Mouse (Mus musculus) cerebellum, adult 8-10 months (tissue): Measurements from ENCODE around the gene Mmp23.
A peak's percentile ranks its signal among the peaks of the same experiment; 100 is the strongest.
"Not testable (repeated sequence)": the region's sequence is repeated elsewhere in the genome, so short reads cannot be mapped to it uniquely, and the experiment has no call there.

Experiments used
- DNase-seq: peaks from one replicate; pipeline ENCODE4 v3.0.0; 2022

Gene Mmp23

DNA sequence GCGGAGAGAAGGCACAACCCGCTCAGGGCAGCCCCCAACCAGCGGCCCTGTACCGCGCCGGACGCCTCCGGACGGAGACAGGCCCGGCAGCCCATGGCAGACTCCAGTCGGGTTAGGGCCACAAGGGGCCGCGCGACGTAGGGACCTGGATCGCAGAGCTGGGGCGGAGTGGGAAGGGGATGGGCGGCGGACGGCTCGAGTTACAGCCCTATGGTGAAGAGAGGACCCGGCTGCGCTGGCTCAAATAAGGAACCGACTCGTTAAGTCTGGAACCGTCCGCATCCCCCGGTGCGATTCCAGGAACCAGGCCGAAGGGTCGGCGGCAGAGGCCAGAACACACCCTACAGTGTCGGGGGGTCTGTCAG, at the start of gene Mmp23:
Mmp23 (minus strand) TSS at position 299 of the 365 bp plus-strand sequence.
- no peak for DNase-seq

DNA sequence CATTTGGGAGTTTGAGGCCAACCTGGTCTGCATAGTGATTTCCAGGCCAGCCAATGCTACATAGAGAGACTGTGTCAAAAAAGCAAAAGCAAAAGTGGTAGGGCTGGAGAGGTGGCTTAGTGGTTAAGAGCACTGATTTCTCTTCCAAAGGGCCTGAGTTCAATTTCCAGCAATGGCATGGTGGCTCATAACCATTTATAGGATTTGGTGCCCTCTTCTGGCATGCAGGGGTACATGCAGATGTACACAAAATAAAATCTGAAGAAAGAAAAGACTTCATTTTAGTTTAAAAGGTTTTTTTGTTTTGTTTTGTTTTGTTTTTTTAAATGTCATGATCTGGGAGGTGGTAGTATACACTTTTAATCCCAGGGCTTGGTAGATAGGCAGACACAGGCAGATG, 47.2 kb upstream of the Mmp23 start:
- no peak for DNase-seq

DNA sequence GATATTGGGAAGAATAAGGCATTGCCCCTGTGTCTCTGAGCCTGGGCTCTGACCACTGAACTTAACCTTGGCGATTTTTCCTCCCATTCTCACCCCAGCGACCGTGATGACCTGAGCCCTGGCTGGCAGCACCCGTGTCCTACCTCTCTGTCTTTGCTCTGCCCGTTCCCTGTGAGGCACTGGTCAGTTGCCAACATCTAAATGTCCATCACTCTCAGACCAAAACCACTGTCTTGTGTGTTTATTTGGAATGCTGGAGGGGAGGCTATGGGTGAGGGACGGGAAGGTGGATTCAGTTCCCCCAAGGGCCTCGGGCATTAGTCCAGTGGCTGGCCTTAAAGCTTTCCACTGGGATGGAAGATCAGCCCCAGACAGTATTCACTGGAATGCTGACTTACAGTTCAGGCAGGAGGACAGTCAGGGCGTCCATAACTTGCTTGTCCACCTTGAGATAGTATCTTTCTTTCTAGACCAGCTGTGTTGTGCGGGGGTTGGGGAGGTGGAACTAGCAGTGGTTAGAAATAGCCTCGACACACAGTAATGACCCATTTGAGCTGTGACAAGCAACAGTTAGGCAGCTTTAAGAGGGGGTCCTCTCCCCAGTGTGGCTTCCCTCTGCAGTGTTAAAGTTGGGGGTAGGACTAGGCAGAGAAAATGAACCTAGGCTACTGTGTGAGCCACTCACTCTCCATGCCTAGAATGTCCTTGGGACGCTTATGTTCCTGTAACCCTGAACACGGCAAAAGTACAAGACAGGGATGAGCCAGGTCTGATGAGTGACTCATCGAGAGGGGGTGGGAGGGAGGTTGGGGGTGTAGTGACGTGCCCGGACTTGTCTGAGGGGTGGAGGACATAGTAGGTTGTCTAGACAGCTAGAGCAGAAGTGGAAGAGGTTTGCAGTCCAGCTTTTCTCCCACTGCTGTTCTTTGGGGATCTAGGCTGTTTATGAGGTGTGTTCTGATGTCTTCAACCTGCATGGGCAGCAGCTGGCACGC, 43.4 kb upstream of the Mmp23 start:
- peak; percentile 52 for DNase-seq

DNA sequence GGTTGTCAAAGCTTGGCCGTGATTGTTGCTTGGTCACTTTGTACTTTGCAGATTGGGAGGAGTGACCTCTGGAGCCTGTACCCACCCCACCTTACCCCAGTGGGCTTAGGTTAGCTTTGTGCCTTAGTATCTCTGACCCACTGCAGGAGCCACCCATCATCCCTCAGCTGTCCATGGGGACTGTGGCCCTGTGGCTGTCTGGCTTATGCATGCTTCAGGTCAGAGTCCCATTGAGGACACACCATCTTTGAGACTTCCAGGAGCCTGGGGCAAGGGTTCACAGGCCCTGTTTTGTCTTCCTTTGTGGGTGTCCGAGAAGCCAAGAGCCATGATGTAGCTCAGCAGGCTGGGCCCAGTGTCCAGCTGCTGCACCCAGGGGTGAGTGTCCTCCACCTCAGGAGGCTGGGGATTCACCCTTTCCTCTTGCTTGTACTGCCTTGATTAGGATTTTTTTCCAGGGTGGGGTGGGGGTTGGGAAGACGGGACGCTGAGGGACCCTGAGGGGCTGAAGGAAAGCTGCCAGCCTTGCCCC, 42.4 kb upstream of the Mmp23 start:
- DNase-seq: peak; percentile 45

DNA sequence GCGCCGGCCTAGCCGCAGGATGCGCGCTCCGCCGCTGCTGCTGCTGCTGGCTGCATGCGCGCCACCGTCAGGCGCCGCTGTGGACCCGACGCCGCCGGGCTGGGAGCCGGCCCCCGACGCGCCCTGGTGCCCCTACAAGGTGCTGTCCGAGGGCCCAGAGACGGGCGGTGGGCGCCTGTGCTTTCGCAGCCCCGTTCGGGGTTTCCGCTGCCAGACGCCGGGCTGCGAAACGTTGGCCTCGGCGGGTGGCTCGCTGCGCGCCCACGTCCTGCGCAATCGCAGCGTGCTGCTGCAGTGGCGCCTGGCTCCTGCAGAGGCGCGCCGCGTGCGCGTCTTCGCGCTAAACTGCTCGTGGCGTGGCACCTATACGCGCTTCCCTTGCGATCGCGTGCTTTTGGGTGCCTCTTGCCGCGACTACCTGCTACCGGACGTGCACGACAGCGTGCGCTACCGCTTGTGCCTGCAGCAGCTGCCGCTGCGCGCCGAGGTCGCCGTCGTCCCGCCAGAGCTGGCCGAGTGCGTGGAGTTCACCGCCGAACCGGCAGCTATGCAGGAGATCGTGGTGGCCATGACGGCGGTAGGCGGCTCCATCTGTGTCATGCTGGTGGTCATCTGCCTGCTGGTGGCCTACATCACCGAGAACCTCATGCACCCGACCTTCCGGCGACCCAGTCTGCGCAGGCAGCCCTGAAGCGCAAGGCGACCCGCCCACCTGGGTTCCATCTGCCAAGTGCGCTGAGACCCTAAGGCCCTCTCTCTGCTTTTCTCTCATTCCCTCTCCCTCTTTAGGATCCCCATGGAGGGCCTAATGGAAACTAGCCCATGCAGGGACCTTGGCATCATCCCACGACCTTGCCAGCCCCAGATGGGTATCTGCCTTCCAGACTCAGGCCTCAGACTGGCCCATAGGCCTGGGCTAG, 41.6 kb upstream of the Mmp23 start:
- DNase-seq: peak; percentile 72

DNA sequence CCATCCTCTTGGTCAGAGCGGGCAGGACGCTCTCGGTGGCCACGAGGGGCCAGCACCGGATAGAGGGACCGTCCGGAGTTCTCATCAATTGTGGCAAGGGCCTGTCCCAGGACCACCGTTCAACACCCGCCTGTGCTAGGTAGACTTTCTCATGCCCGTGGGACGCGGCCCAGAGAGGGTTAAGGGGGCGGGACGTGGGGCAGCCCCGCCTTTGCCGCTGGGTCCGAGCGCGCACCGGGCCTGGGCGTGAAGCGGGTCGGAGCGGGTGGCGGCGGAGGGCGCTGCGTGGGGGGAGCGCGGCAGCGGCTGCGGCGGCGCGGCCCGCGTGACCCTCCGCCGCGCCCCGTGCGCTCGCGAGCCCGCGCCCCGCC, 40.9 kb upstream of the Mmp23 start, which contains the start of gene Fndc10:
Fndc10 (plus strand) TSS at position 232 of the 371 bp plus-strand sequence.
- peak; percentile 88 for DNase-seq

DNA sequence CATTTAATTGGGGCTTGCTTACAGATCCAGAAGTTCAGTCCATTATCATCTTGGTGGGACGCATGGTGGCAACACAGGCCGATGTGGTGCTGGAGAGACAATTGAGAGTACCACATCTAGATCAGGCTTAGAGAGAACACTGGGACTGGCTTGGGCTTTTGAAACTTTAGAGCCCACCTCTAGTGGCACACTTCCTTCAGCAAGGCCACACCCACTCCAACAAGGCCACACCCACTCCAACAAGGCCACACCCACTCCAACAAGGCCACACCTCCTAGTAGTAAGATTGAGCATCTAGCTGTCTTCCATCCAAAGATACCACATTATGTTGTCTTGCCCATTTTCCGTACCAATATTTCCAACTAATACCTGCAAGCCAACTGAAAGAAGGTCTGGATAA, 39.2 kb upstream of the Mmp23 start:
- DNase-seq: no peak

DNA sequence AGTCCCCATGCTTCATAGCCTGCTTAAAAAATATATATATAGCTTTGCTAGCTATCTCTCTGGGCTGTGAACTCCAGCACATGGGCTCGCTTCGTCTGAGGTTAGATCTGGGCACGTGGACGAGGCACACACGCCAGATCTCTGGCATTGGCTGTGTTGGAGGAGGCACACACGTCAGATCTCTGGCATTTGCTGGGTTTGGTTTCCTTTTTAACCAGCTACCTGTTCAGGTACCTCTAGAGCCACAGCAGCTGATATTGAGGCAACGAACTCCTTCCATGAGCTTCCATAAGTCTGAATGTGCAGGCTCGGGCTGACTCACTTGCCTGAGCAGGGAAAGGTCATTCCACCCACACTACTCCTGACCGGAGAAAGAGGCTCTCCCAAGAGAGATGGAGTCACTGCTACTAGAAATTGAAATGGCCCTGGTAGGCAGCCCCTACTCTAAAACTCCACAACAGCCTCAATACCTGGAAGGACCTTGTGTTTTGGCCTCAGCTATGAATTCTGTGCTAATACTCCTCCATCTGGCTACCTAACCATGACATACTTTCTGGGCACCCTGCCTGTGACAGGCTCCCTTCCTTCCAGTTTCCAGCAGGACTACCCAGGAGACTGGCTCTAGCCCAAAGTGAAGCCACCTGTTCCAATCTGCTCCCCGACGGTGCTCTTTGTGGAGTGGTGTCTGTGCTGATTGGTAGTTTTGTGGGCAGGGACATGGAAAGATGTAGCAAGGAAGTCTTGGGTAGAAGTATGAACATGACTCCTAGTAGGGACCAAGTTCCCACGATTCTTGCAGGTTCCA, 37.6 kb upstream of the Mmp23 start:
- peak; percentile 97 for DNase-seq

DNA sequence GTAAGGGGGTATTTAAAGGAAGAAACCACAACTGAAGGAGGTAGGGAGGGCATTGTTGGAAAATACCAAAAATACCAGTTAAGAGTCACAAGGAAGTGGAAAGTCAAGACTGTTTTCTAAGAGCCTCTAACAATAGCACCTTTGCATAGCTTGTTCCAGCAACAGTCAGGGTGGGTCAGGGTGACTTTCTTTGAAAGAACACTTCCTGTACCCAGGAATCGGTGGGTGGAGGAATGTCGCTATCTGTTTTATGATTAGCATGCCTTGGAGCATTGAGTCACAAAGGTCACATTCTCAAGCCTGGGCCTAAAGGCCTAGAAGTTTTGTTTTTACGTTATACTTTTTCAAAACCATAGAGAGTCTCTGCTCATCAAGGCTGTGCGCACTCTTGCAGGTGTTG, 34.6 kb upstream of the Mmp23 start:
- not testable (repeated sequence) for DNase-seq

DNA sequence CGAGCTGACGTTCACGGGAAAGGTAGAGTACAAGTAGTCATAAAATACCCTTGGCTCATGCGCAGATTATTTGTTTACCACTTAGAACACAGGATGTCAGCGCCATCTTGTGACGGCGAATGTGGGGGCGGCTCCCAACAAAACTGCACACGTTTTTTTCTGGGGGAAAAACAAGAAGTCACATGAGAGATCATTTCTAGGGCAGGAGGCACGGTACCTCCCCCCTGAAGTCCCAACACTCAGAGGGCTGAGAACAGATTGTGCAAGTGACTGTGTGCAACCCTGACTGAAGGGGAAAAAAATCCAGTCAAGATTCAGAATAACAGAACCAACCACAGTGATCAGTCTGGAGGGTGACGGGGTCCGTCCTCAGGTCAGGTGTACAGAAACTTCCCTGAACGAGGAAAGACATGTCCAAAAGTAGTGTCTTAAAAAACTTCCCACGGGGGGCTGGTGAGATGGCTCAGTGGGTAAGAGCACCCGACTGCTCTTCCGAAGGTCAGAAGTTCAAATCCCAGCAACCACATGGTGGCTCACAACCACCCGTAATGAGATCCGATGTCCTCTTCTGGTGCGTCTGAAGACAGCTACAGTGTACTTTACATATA, 30.6 kb upstream of the Mmp23 start:
- not testable (repeated sequence) for DNase-seq

DNA sequence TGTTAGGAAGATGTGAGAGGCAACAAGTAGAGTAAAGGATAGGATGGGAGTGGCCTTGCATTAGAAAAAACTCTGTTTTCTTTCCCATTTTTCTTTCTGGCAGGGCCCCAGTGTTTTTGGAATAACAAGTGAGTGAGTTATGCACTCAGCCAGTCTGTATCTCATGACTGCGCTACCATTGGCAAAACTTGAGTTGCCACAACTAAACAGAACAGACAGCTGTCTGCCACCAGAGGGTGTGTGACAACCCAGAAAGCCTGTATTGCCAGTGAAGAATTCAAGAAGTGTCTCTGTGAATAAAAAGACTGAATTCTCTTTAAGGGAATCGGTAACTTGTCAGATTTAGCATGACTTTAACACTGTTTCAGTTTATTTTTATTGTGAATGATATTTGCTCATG, 22.8 kb upstream of the Mmp23 start:
- DNase-seq: no peak

DNA sequence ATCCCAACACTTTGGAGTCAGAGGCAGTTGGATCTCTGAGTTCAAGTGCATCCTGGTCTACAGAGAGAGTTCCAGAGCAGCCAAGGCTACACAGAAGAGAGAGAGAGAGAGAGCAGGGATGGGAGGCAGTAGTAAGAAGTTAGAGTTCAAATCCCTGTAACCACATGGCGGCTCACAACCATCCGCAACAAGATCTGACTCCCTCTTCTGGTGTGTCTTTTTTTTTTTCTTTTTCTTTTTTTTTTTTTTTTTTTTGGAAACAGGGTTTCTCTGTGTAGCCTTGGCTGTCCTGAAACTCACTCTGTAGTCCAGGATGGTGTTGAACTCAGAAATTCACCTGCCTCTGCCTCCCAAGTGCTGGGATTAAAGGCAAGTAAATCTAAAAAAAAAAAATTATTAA, 18.9 kb upstream of the Mmp23 start:
- no peak for DNase-seq

DNA sequence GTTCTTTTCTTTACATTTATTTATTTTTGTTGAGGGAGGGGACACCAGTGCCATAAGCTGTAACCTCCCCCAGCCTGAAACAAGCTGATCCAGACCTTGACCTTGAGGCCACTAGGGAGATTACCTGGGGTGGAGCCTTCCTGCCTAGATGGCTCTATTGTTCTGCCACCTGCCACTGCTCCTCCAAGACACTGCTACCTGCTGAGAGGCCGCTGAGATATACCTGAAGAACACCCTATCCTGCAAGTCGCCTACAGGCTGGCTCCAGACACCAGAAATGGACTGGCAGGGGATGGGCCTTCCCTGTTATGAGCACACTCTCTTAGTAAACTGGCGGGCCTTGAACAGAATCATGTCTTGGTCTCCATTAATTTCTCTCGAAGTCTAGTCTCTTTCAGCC, 17.1 kb upstream of the Mmp23 start:
- not testable (repeated sequence) for DNase-seq

DNA sequence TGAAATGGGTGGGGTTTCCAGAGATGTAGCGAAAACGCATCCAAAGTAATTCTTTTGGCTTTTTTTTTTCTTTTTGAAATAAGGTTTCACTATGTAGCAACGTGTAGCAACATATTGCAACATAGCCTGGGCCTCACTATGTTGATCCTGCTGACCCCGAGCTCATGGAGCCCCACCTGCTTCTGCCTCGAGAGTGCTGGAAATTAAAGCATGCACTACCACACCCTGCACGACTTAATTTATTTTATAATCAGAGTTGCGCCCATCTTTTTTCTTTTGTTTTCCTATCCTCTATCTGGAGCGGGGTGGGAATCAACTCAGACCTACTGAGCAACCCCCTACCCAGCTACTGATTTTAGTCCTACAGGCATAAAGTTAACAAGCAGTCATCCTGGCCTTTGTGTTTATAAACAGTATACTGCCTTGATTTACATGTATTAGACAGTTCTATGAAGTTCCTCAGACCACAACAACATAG, 16.5 kb upstream of the Mmp23 start:
- DNase-seq: no peak

DNA sequence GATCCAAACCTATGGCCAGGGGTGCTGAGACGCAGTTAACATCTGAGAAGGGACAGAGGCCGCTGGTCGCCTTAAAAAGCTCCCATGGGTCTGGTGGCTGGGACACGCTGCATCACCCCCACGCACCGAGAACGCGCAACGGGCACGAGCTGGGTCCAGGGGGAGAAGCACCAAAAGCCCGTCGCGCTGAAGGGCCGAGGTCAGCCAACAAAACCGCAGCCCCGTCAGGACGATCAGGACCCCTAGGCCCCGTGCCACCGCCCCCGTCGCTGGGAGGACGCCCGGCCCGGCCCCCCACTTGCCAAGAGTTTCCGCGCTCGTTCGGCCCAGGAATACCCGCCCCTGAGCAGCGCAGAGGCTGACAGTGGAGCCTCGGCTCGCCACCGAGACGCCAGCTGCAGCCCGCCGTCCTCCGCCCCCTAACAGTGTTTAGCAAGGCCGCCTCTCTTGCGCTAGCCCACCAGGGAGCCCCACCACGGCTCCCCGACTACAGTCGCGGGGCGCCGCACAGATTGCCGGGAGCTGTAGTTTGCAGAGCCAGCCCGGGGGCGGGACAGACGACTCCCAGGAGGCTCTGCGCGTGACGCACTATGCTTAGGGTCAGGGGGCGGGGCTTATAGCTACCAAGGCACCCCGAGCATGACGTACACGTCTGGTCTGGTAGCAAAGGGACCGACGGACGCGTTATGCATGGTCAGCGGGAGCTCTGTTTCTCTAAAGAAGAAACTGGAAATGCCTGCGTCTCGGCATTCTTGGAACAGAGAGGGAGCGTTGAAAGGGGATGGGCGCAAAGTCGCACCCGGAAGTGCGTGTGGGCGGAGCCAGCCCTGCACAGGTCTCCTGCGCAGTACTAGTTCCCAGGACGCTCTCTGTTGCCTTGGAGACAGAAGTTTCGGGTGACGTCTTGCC, 15.8 kb upstream of the Mmp23 start, which contains the start of gene Mib2:
Mib2 (minus strand) TSS at position 510 of the 909 bp plus-strand sequence.
- peak; percentile 99 for DNase-seq

DNA sequence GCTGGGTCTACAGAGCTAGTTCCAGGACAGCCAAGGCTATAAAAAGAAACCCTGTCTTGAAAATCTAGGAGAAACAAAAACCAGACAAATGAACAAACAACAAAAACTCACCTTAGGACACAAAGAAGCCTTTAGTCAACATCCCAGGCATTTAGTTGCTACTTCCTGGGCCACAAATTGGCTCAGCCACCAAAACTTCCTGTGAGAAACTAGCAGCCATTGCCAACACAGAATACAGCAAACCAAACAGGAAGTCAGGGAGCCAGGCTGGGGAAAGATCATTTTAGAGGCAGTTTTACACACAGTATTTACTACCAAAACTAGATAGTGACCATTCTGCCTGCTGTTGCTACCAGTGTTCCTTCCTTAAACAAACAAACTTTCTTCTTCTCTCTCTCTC, 13.7 kb upstream of the Mmp23 start:
- no peak for DNase-seq

DNA sequence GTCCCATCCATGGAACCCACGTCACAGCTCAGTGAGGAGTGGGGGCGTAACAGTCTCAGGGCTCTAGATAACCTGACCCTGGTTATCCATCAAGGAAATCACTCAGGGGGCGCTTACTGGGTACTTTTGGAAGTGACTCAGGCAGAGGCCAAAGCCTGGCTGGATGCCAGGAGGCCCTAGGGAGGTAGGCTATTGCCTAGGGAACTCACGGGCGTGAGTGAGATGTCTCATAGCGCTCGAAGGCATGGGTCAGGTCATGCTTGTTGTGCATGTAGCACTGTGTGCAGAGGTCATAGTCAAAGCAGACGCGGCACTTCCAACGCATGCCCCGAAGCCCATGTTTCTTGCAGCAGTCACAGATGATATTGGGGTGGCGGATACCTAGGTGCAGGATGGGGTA, 7.5 kb upstream of the Mmp23 start:
- no peak for DNase-seq

DNA sequence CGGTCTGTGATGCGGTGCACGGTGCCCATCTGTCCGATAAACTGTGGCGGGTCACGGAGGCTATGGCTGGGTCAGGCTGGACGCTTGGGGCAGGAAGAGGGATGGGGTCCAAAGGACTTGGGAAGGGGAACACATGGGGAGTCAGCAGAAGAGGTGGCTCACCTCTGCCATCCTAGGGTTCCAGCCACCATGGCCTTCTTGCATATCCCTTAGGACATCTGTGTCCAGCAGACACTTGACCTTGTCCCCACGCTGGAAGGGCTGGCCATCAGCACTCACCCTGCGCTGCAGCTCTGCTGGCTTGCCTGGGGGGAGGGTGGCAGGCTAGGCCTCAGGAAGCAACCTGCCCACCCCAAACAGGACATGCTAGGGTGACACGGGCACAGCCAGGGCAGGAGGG, 5.8 kb upstream of the Mmp23 start:
- DNase-seq: no peak

DNA sequence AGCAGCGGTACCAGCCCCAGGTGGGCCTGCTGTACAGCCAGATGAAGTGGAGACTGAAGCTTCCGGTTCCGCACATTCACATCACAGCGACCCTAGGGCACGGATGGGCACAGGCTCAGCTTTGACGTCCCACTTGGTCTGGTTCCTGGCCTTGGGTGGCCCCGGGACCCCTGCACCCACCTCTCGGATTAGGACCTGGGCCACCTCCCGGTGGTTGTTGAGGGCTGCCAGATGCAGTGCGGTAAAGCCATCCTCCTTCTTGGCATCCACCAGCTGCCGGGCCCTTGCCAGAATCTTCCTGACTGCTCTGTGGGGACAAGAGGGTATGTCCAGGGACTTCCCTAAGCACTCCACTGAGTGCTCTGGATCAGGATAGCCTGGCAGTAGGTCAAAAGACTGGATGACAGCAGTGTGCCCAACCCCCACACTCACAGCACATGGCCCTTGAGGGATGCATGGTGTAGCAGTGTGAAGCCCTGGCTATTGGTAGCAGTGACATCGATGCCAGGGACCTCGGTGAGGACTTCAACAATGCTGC, 3.1 kb upstream of the Mmp23 start:
- peak; percentile 45 for DNase-seq
